Mouse (Mus musculus): ENCODE measurements around the gene Padi2. TPM values are rescaled to one million over a fixed set of nuclear protein-coding genes. Genes with fewer than 3 reads are reported as not detected.
A peak's percentile ranks its signal among the peaks of the same experiment; 100 is the strongest.

Gene Padi2
- 1.8 and 2.3 TPM in 2 replicates for polyA plus RNA-seq (2015; fragmentation: Nextera tagmentation; extraction: Ambion mirVana)

DNA sequence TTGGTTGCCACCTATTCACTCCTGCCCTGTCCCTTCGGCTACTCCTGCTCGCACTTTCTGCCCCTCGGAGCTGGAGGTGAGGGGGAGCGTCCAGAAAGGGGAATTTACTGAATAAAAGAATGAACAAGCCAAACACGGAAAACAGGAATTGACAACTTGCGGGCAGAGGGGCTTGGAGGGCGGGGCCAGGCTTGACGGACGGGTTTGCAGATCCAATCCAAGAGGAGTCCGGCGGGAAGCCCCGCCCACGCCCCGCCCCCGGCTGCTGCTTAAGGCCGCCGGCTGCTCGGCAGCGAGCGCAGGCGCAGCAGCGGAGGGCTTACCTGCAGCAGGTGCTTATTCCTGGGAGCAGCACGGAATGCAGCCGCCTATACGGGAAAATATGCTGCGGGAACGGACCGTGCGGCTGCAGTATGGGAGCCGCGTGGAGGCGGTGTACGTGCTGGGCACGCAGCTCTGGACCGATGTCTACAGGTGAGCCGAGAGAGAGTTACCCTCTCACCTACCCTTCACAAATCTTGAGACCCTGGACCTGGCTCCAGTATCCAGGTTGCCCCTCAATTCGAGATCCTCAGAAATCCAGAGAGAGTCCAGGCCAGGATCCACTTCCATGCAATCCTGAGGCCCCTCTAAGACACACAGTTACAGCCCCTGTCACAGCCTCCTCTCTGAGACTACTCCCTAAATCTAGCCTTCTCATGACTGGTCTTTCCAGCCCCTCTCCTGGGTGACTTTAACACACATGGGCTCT, at the start of gene Padi2:
Padi2 (plus strand) TSS at position 269 of the 751 bp plus-strand sequence.
- peak within 1 kb of the TSS; percentile 40; the same call in 1 of the 2 replicates for H3K9ac ChIP-seq
- peak within 1 kb of the TSS; percentile 65 for H3K4me2 ChIP-seq
- peaks cover 25% of the 10 kb centered on the region for H3K4me1 ChIP-seq
- no peak within 1 kb of the TSS for H3K27ac ChIP-seq
- H3K4me3 ChIP-seq, result peak within 1 kb of the TSS; percentile 36
- 2% methylated on average over 37 of the region's 37 CpGs for WGBS
- peaks cover 75% of the 10 kb centered on the region for H3K27me3 ChIP-seq
- ATAC-seq (ENCODE audit: insufficient number of reproducible peaks, insufficient read depth, low FRiP score, low TSS enrichment, low read depth), result 0 out of 2 replicates have a peak, but pooled peaks have one; percentile 49
- H3K9me3 ChIP-seq, result no peaks in the 10 kb centered on the region
- H3K36me3 ChIP-seq, result no peaks in the 10 kb centered on the region

DNA sequence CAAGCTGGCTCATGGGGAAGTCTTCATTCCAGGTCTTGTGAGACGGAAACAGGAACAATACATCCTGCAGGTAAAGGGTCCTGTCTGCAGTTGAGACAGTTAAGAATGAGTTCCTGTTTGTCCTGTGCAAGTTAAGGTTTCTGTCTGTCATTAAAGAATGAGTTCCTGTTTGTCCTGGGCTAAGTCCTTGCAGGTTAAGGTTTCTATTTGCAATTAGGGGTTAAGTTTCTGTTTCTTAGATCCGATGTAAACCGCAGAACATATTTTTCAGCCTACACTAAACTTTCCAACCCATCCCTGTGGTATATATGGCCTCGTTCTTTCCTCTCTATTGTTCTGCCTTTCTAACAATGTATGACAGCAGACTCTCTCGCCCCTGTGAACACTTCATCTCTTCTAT, 49.1 kb upstream of the Padi2 start:
- Histone ChIP-seq H3K4me3 (no peak overlapping the region), H3K36me3 (no peaks in the 10 kb centered on the region), H3K9me3 (no peaks in the 10 kb centered on the region; the same call in 1 of the 2 replicates), H3K27ac (no peak overlapping the region), H3K27me3 (no peaks in the 10 kb centered on the region), H3K4me1 (0 out of 2 replicates have a peak, but pooled peaks cover 3% of the 10 kb centered on the region), H3K4me2 (no peak overlapping the region), H3K9ac (no peak overlapping the region)
- ATAC-seq (ENCODE audit: insufficient number of reproducible peaks, insufficient read depth, low FRiP score, low TSS enrichment, low read depth), result no peak
- WGBS, result 72% methylated on average over 5 of the region's 5 CpGs

DNA sequence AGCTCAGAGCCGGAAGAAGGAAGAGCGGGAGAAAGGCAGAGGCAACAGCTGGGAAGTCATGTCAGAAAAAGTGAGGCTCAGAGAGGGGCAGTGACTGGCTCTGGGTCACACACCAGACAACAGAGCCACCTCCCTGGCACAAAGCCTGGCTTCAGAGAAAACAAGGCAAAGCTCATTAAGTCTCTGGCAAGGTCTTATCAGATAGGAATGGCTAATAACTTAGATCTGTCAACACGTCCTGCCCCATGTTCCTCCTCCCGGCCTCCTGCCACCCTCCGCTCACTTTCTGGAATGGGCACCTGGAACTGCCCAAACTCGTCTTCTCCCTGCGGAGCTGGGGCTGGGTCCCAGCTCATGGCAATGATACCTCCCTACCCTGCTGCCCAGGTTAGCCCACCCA, 48.3 kb upstream of the Padi2 start:
- Histone ChIP-seq H3K9ac (no peak overlapping the region), H3K36me3 (no peaks in the 10 kb centered on the region), H3K27me3 (no peaks in the 10 kb centered on the region), H3K4me2 (no peak overlapping the region), H3K4me3 (no peak overlapping the region), H3K4me1 (0 out of 2 replicates have a peak, but pooled peaks cover 3% of the 10 kb centered on the region), H3K9me3 (no peaks in the 10 kb centered on the region; the same call in 1 of the 2 replicates), H3K27ac (no peak overlapping the region)
- no peak for ATAC-seq (ENCODE audit: insufficient number of reproducible peaks, insufficient read depth, low FRiP score, low TSS enrichment, low read depth)
- WGBS, result 81% methylated on average over 7 of the region's 7 CpGs

DNA sequence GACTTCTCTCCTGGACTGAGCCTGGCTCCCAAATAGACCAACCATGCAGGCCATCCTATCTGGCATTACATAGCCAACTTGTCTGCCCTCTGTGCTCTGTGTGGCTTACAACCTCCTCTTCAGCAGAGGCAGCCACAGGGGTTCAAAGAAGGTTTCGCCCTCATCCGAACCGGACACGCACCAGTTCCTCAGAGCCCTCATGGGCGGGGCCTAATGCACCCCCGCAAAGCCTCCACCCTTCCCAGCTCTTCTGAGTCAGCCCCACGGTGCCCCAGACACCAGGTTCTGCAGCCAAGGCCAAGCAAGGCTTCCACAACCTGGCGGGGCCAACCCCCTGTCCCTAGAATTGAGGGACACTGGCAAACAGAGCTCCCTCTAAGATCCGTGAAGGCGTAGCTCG, 46.9 kb upstream of the Padi2 start:
- Histone ChIP-seq H3K27ac (no peak overlapping the region), H3K27me3 (no peaks in the 10 kb centered on the region), H3K4me3 (no peak overlapping the region), H3K4me1 (0 out of 2 replicates have a peak, but pooled peaks cover 3% of the 10 kb centered on the region), H3K9ac (no peak overlapping the region), H3K4me2 (no peak overlapping the region), H3K9me3 (no peaks in the 10 kb centered on the region; the same call in 1 of the 2 replicates), H3K36me3 (no peaks in the 10 kb centered on the region)
- 79% methylated on average over 11 of the region's 11 CpGs for WGBS
- ATAC-seq (ENCODE audit: insufficient number of reproducible peaks, insufficient read depth, low FRiP score, low TSS enrichment, low read depth), result no peak

DNA sequence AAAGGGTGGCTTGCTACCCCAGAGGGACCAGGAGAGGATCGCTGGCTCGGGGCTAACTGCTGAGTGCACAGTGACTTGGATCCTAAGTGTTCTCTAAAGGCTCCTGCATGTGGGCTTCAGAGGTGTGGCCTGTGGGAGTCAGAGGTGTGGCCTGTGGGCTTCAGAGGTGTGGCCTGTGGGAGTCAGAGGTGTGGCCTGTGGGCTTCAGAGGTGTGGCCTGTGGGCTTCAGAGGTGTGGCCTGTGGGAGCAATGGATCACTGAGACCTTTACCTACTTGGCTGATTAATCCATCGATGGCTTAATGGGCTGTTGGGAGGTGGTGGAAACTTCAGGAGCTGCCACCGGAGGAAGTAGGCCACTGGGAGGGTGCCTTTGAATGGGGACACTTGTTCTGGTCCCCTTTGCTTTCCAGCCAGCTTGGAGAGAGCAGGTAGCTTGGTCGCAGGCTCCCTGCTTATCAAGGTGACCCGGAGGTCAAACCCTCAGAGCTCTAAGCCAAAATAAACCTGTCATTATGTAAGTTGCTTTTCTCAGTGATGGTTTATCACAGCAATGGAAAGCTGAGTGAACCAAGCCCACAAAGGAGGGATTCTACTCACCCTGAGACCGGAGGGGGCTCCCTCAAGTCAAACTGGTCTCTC, 45.9 kb upstream of the Padi2 start:
- Histone ChIP-seq H3K4me2 (no peak overlapping the region), H3K4me3 (no peak overlapping the region), H3K9ac (no peak overlapping the region), H3K27ac (no peak overlapping the region), H3K36me3 (no peaks in the 10 kb centered on the region), H3K9me3 (no peaks in the 10 kb centered on the region; the same call in 1 of the 2 replicates), H3K4me1 (0 out of 2 replicates have a peak, but pooled peaks cover 3% of the 10 kb centered on the region), H3K27me3 (no peaks in the 10 kb centered on the region)
- no peak for ATAC-seq (ENCODE audit: insufficient number of reproducible peaks, insufficient read depth, low FRiP score, low TSS enrichment, low read depth)
- WGBS, result 56% methylated on average over 7 of the region's 7 CpGs

DNA sequence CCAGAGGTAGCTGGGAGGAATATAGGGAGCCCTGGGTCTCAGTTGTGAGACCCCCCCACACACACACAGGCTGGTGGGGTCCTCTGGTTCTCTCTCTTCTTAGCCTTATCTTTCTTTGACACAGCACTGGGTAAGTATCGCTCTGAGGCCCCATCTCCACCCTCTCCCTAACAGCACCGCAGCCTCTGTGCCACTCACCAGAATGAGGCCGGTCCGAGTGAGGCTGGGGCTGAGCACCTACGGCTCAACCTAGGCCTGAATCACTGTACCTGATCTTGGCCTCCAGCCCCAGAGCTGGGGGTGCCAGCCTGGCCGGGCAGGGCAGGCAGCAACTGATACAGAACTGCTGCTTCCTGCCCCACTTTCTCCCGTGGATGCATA, 45.4 kb upstream of the Padi2 start:
- Histone ChIP-seq H3K27me3 (no peaks in the 10 kb centered on the region), H3K4me1 (0 out of 2 replicates have a peak, but pooled peaks cover 3% of the 10 kb centered on the region), H3K9me3 (no peaks in the 10 kb centered on the region; the same call in 1 of the 2 replicates), H3K4me2 (no peak overlapping the region), H3K9ac (no peak overlapping the region), H3K27ac (no peak overlapping the region), H3K36me3 (no peaks in the 10 kb centered on the region), H3K4me3 (no peak overlapping the region)
- 84% methylated on average over 7 of the region's 7 CpGs for WGBS
- ATAC-seq (ENCODE audit: insufficient number of reproducible peaks, insufficient read depth, low FRiP score, low TSS enrichment, low read depth), result no peak

DNA sequence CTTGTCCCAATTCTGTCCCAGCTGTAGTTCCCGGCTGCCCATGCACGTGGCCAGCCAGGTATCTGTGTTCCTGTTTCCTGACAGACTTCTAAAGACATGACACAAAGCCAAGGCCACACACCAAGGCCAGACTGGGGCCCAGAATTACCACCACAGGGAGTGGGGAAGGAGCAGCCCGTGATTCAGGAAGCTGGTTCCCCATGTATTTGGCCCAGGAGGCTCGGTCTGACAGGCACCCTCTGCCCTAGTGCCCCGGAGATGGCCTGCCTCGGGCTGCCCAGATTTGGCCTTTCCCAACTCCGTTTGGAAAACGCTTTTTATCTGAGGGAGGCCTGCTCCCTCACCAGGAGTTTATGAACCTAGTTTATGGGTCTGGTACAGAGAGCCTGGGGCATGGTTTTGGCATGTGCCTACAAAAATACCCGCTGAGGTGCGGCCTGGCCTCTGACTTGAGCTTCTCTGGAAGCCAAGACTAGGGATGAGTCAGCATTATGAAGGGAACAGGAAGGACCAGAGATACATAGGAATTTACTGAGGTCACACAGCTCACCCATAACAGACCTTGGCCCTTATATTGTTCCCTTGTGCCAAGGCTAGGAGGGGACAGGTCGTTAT, 44.0 kb upstream of the Padi2 start:
- no peaks in the 10 kb centered on the region for H3K36me3 ChIP-seq
- H3K9me3 ChIP-seq, result no peaks in the 10 kb centered on the region; the same call in 1 of the 2 replicates
- no peak overlapping the region for H3K9ac ChIP-seq
- no peak overlapping the region for H3K4me2 ChIP-seq
- WGBS, result 80% methylated on average over 11 of the region's 11 CpGs
- ATAC-seq (ENCODE audit: insufficient number of reproducible peaks, insufficient read depth, low FRiP score, low TSS enrichment, low read depth), result no peak
- no peak overlapping the region for H3K27ac ChIP-seq
- H3K27me3 ChIP-seq, result no peaks in the 10 kb centered on the region
- 0 out of 2 replicates have a peak, but pooled peaks cover 3% of the 10 kb centered on the region for H3K4me1 ChIP-seq
- no peak overlapping the region for H3K4me3 ChIP-seq

DNA sequence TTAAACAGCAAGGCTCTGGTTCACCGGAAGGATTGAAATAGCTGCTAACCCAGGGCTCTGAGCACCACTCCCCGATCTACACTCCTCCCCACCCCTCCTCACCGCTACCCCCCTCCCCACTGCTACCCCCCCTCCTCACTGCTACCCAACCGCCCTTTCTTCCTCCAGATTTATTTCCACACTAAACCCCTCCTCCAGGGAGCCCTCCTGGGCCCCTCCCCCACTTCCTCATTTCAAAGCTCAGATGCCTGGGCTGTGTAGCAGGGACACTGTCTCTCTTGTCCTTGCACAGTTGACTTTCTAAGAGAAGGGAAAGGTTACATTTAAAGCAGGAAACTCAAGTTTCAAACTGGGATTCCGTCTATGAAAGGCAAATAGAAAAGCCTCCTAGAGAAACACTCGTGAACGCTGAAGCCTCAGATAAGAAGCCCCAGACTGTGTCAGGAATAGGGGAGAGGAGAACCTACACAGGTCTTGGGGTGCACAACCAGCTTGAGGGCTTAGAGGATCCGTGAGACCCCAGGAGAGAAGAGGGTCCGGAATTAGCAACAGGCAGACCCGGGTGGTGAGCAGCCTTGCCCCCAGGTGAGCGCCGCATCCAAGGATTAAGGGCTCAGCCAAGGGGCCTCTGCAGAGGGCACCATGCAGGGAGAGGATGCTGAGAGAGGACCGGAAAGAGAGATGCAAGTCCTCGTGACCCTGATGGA, 37.5 kb upstream of the Padi2 start:
- 0 out of 2 replicates have a peak overlapping the region, but pooled peaks have one; percentile 32 for H3K9ac ChIP-seq

DNA sequence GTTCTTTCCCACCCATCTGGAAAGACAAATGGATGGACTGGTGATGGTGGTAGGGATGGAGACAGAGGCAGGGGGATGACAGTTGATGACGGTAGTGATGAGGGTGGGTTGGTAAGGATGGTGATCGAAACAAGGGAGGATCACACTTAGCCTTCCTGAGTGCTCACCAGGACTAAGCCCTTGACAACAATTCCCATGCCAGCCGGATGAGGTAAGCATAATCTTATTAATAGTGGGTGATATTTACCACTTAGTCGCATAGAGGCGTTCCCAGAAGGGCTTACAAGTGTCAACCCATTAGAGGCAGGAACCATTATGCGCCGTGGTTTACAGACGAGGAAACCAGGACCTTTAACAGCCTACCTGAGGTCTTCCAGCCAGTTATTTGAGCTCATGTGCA, 36.2 kb upstream of the Padi2 start:
- H3K4me2 ChIP-seq, result no peak overlapping the region
- peaks cover 10% of the 10 kb centered on the region for H3K4me1 ChIP-seq
- ATAC-seq (ENCODE audit: insufficient number of reproducible peaks, insufficient read depth, low FRiP score, low TSS enrichment, low read depth), result no peak
- H3K9me3 ChIP-seq, result peaks cover 10% of the 10 kb centered on the region; the same call in 1 of the 2 replicates
- H3K9ac ChIP-seq, result no peak overlapping the region
- 86% methylated on average over 8 of the region's 8 CpGs for WGBS
- H3K36me3 ChIP-seq, result no peaks in the 10 kb centered on the region
- H3K4me3 ChIP-seq, result no peak overlapping the region
- H3K27me3 ChIP-seq, result 0 out of 2 replicates have a peak, but pooled peaks cover 6% of the 10 kb centered on the region
- H3K27ac ChIP-seq, result no peak overlapping the region

More for the DNA sequence above, 37.5 kb upstream of the Padi2 start:
- 2% methylated on average over 14 of the region's 14 CpGs for WGBS
- Histone ChIP-seq H3K36me3 (no peaks in the 10 kb centered on the region), H3K4me2 (peak overlapping the region; percentile 41), H3K27ac (no peak overlapping the region), H3K27me3 (0 out of 2 replicates have a peak, but pooled peaks cover 6% of the 10 kb centered on the region), H3K4me3 (peak overlapping the region; percentile 9; the same call in 1 of the 2 replicates), H3K4me1 (peaks cover 10% of the 10 kb centered on the region), H3K9me3 (no peaks in the 10 kb centered on the region)
- ATAC-seq (ENCODE audit: insufficient number of reproducible peaks, insufficient read depth, low FRiP score, low TSS enrichment, low read depth), result no peak

DNA sequence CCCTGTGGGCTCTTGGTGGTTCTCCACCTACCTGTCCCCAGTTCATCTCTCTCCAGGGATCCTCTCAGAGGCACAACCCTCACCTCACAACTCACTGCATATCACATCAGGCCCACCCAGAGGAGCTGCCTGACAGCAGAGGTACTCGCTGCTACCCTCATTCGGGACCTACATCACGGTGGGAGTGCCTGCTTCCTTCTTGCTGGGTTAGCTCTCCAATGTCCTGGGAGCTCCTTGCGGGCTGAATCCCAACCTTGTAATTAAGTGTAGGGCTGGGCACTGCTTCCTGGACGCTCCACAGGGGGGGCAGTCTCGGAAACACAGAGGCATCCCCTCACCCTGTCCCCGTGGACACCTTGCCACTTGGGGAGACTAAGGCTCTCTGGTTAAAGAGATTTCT, 35.3 kb upstream of the Padi2 start:
- peaks cover 10% of the 10 kb centered on the region; the same call in 1 of the 2 replicates for H3K9me3 ChIP-seq
- H3K4me2 ChIP-seq, result no peak overlapping the region
- WGBS, result 73% methylated on average over 7 of the region's 7 CpGs
- H3K4me1 ChIP-seq, result peaks cover 10% of the 10 kb centered on the region
- no peak for ATAC-seq (ENCODE audit: insufficient number of reproducible peaks, insufficient read depth, low FRiP score, low TSS enrichment, low read depth)
- no peak overlapping the region for H3K27ac ChIP-seq
- H3K4me3 ChIP-seq, result no peak overlapping the region
- H3K27me3 ChIP-seq, result 0 out of 2 replicates have a peak, but pooled peaks cover 6% of the 10 kb centered on the region
- no peaks in the 10 kb centered on the region for H3K36me3 ChIP-seq
- H3K9ac ChIP-seq, result no peak overlapping the region

DNA sequence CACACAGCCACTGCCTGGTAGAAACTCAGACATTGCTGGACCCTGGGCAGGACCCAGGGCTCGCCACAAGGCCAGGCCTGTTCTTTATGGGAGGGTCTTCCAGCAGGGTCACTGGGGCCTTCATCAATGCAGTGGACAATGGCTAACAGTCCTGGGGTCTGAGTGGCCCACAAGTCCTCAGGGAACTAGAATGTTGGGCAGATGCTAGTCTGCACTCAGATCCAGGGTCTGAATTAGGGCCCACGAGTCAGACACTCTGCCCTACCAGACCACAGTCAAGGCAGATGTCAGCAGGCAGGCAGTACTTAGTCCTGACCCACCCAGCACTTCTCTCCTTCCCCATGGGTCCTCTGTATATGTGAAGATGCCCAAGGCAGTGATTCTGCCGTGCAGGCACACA, 34.8 kb upstream of the Padi2 start:
- H3K27ac ChIP-seq, result no peak overlapping the region
- H3K36me3 ChIP-seq, result no peaks in the 10 kb centered on the region
- no peak overlapping the region for H3K4me3 ChIP-seq
- H3K4me1 ChIP-seq, result peaks cover 10% of the 10 kb centered on the region
- H3K9ac ChIP-seq, result no peak overlapping the region
- WGBS, result 77% methylated on average over 3 of the region's 3 CpGs
- H3K27me3 ChIP-seq, result 0 out of 2 replicates have a peak, but pooled peaks cover 6% of the 10 kb centered on the region
- no peak for ATAC-seq (ENCODE audit: insufficient number of reproducible peaks, insufficient read depth, low FRiP score, low TSS enrichment, low read depth)
- peaks cover 10% of the 10 kb centered on the region; the same call in 1 of the 2 replicates for H3K9me3 ChIP-seq
- H3K4me2 ChIP-seq, result no peak overlapping the region
